Comparison of ENCODE assay signal across 8 mouse cellular contexts in genomic region chr14:17659686-17660328, GRCm38 (mm10). TPM values are rescaled to one million over a fixed set of nuclear protein-coding genes. Genes with fewer than 3 reads are reported as not detected.
DNase-seq lines count a peak whose midpoint lies in the region; ATAC-seq and TF ChIP-seq lines count a peak whose summit lies in the region.

Gene Thrb (plus strand): TSS chr14:17660261.

- no peak for TF ChIP-seq POLR2A in kidney, adult 2 months (IDR thresholded peaks at IDR 0.05; ENCODE audit: low read depth, low read length)

- no peaks in the 10 kb centered on the region for H3K9me3 ChIP-seq in embryonic facial prominence, embryonic 11.5 days (replicated peaks; ENCODE audit: control insufficient read depth, low read length)
- no peaks in the 10 kb centered on the region for H3K9me3 ChIP-seq in heart, embryonic 10.5 days
- H3K9me3 ChIP-seq in limb, embryonic 12.5 days = no peaks in the 10 kb centered on the region
- H3K9me3 ChIP-seq in midbrain, embryonic 12.5 days = no peaks in the 10 kb centered on the region
- H3K9me3 ChIP-seq in stomach, postnatal 0 days (ENCODE audit: control insufficient read depth, low read length) = no peaks in the 10 kb centered on the region

- H3K36me3 ChIP-seq in embryonic facial prominence, embryonic 11.5 days (replicated peaks; ENCODE audit: control insufficient read depth, insufficient read depth, low read depth, low read length) = no peaks in the 10 kb centered on the region
- H3K36me3 ChIP-seq in heart, embryonic 10.5 days = no peaks in the 10 kb centered on the region
- no peaks in the 10 kb centered on the region for H3K36me3 ChIP-seq in kidney, adult 2 months (ENCODE audit: control insufficient read depth, insufficient read depth, low read length)
- no peaks in the 10 kb centered on the region for H3K36me3 ChIP-seq in limb, embryonic 12.5 days
- H3K36me3 ChIP-seq in midbrain, embryonic 12.5 days = no peaks in the 10 kb centered on the region
- no peaks in the 10 kb centered on the region for H3K36me3 ChIP-seq in stomach, postnatal 0 days (ENCODE audit: control insufficient read depth, insufficient read depth, low read length)

- under 1% methylated on average over 23 of the region's 23 CpGs for WGBS in embryonic facial prominence, embryonic 11.5 days
- WGBS in heart, embryonic 10.5 days = under 1% methylated on average over 23 of the region's 23 CpGs
- under 1% methylated on average over 23 of the region's 23 CpGs for WGBS in kidney, adult 2 months
- 2% methylated on average over 22 of the region's 23 CpGs for WGBS in limb, embryonic 12.5 days
- 2% methylated on average over 23 of the region's 23 CpGs for WGBS in midbrain, embryonic 12.5 days
- under 1% methylated on average over 23 of the region's 23 CpGs for WGBS in stomach, postnatal 0 days

- ATAC-seq in embryonic facial prominence, embryonic 11.5 days (replicated peaks; ENCODE audit: insufficient number of reproducible peaks, low FRiP score, low TSS enrichment, low read depth) = peak; percentile 40
- 0 out of 2 replicates have a peak, but pooled peaks have one; percentile 3 for ATAC-seq in limb, embryonic 12.5 days (ENCODE audit: insufficient number of reproducible peaks, insufficient read depth, low FRiP score, low TSS enrichment, low read depth)
- ATAC-seq in midbrain, embryonic 12.5 days (ENCODE audit: low FRiP score, low read depth) = no peak; the same call in none of the 2 replicates
- ATAC-seq in stomach, postnatal 0 days (ENCODE audit: low FRiP score, low TSS enrichment) = peak; percentile 15

- peak within 1 kb of the TSS; percentile 99 for H3K4me2 ChIP-seq in embryonic facial prominence, embryonic 11.5 days (ENCODE audit: low read depth, low read length)
- peak within 1 kb of the TSS; percentile 99 for H3K4me2 ChIP-seq in limb, embryonic 12.5 days
- peak within 1 kb of the TSS; percentile 98 for H3K4me2 ChIP-seq in midbrain, embryonic 12.5 days (replicated peaks)
- H3K4me2 ChIP-seq in stomach, postnatal 0 days (replicated peaks; ENCODE audit: low read depth) = peak within 1 kb of the TSS; percentile 98

- no peak for TF ChIP-seq CTCF in kidney, adult 2 months (conservative IDR thresholded peaks at IDR 0.05; ENCODE audit: insufficient read depth, insufficient read length, low read depth, low read length)
- TF ChIP-seq CTCF in stomach, postnatal 0 days (IDR thresholded peaks at IDR 0.05; ENCODE audit: low read depth) = no peak

- peaks cover 11% of the 10 kb centered on the region for H3K27me3 ChIP-seq in embryonic facial prominence, embryonic 11.5 days (ENCODE audit: control insufficient read depth, insufficient read depth, low read length)
- peaks cover 34% of the 10 kb centered on the region; the same call in 1 of the 2 replicates for H3K27me3 ChIP-seq in heart, embryonic 10.5 days (ENCODE audit: insufficient read depth, poor library complexity, severe bottlenecking)
- H3K27me3 ChIP-seq in kidney, adult 2 months (replicated peaks; ENCODE audit: control insufficient read depth, insufficient read depth, low read length) = no peaks in the 10 kb centered on the region
- H3K27me3 ChIP-seq in limb, embryonic 12.5 days = peaks cover 34% of the 10 kb centered on the region
- H3K27me3 ChIP-seq in midbrain, embryonic 12.5 days = peaks cover 15% of the 10 kb centered on the region
- H3K27me3 ChIP-seq in stomach, postnatal 0 days (ENCODE audit: control insufficient read depth, insufficient read depth, low read length) = no peaks in the 10 kb centered on the region

- no peak within 1 kb of the TSS for H3K27ac ChIP-seq in embryonic facial prominence, embryonic 11.5 days (replicated peaks; ENCODE audit: low read depth, low read length)
- H3K27ac ChIP-seq in heart, embryonic 10.5 days = peak within 1 kb of the TSS; percentile 67
- peak within 1 kb of the TSS; percentile 83 for H3K27ac ChIP-seq in kidney, adult 2 months (ENCODE audit: insufficient read depth, low read depth, low read length)
- no peak within 1 kb of the TSS for H3K27ac ChIP-seq in limb, embryonic 12.5 days
- H3K27ac ChIP-seq in midbrain, embryonic 12.5 days (replicated peaks) = no peak within 1 kb of the TSS
- peak within 1 kb of the TSS; percentile 77 for H3K27ac ChIP-seq in stomach, postnatal 0 days (replicated peaks)

- peak within 1 kb of the TSS; percentile 65 for H3K4me3 ChIP-seq in embryonic facial prominence, embryonic 11.5 days (ENCODE audit: low read depth, low read length)
- H3K4me3 ChIP-seq in heart, embryonic 10.5 days = peak within 1 kb of the TSS; percentile 78
- peak within 1 kb of the TSS; percentile 98 for H3K4me3 ChIP-seq in kidney, adult 2 months (ENCODE audit: insufficient read depth, low read depth, low read length)
- H3K4me3 ChIP-seq in limb, embryonic 12.5 days (replicated peaks) = peak within 1 kb of the TSS; percentile 66
- H3K4me3 ChIP-seq in midbrain, embryonic 12.5 days = peak within 1 kb of the TSS; percentile 63
- H3K4me3 ChIP-seq in stomach, postnatal 0 days (ENCODE audit: low read depth, low read length) = peak within 1 kb of the TSS; percentile 74

- peak; percentile 8 to 18 for DNase-seq in urinary bladder, postnatal 36 days (ENCODE audit: low spot score in 2 of 2)
- no peak for DNase-seq in urinary bladder, postnatal 4 days (ENCODE audit: low spot score in 2 of 2)
- DNase-seq in embryonic facial prominence, embryonic 11.5 days (ENCODE audit: low spot score) = peak; percentile 9
- DNase-seq in heart, embryonic 10.5 days (ENCODE audit: low spot score) = no peak
- peak; percentile 84 for DNase-seq in kidney, adult 2 months
- DNase-seq in stomach, postnatal 0 days (ENCODE audit: low spot score) = peak; percentile 60

- TF ChIP-seq EP300 in stomach, postnatal 0 days (optimal IDR thresholded peaks at IDR 0.05) = no peak

- peak within 1 kb of the TSS; percentile 57 for H3K9ac ChIP-seq in embryonic facial prominence, embryonic 11.5 days (replicated peaks; ENCODE audit: low read length)
- H3K9ac ChIP-seq in limb, embryonic 12.5 days (replicated peaks) = peak within 1 kb of the TSS; percentile 57
- H3K9ac ChIP-seq in midbrain, embryonic 12.5 days (replicated peaks) = peak within 1 kb of the TSS; percentile 69
- H3K9ac ChIP-seq in stomach, postnatal 0 days (ENCODE audit: low read length) = peak within 1 kb of the TSS; percentile 68

- H3K4me1 ChIP-seq in embryonic facial prominence, embryonic 11.5 days (ENCODE audit: control insufficient read depth, insufficient read depth, low read length) = no peaks in the 10 kb centered on the region
- H3K4me1 ChIP-seq in heart, embryonic 10.5 days = 0 out of 2 replicates have a peak, but pooled peaks cover 9% of the 10 kb centered on the region
- no peaks in the 10 kb centered on the region; the same call in 1 of the 2 replicates for H3K4me1 ChIP-seq in kidney, adult 2 months (ENCODE audit: control insufficient read depth, insufficient read depth, low read length)
- H3K4me1 ChIP-seq in limb, embryonic 12.5 days (replicated peaks) = peaks cover 17% of the 10 kb centered on the region
- peaks cover 15% of the 10 kb centered on the region for H3K4me1 ChIP-seq in midbrain, embryonic 12.5 days
- no peaks in the 10 kb centered on the region for H3K4me1 ChIP-seq in stomach, postnatal 0 days (replicated peaks; ENCODE audit: control insufficient read depth, insufficient read depth)

RNA-seq across cellular contexts. Expression of gene Thrb, which starts in this region (rescaled TPM):
- polyA plus RNA-seq in embryonic facial prominence, embryonic 11.5 days (2014; fragmentation: Nextera tagmentation; extraction: Ambion mirVana) = 1.0 and 2.7 TPM in 2 replicates
- polyA plus RNA-seq in heart, embryonic 10.5 days (2016; fragmentation: Nextera tagmentation; extraction: Ambion mirVana) = 0.39 and 1.0 TPM in 2 replicates
- 11.2 and 12.8 TPM in 2 replicates for polyA plus RNA-seq in kidney, adult 2 months (2012; rRNA removed)
- 0.48 and 0.74 TPM in 2 replicates for polyA plus RNA-seq in limb, embryonic 12.5 days (2016; fragmentation: Nextera tagmentation; extraction: Ambion mirVana)
- polyA plus RNA-seq in midbrain, embryonic 12.5 days (2016; fragmentation: Nextera tagmentation; extraction: Ambion mirVana) = 1.3 and 1.9 TPM in 2 replicates
- 4.0 and 4.8 TPM in 2 replicates for polyA plus RNA-seq in stomach, postnatal 0 days (2015; fragmentation: Nextera tagmentation; extraction: Ambion mirVana)

Comparison
In these comparisons a context has a peak if more than half of its experiments do, and no peak if none do; other contexts are left out.
1. DNase-seq: peak in urinary bladder, postnatal 36 days (2 of 2), embryonic facial prominence, embryonic 11.5 days (single experiment), kidney, adult 2 months (single experiment) and stomach, postnatal 0 days (single experiment); none in urinary bladder, postnatal 4 days (0 of 2) and heart, embryonic 10.5 days (single experiment).
2. Peak in ATAC-seq, H3K4me3 ChIP-seq, H3K9ac ChIP-seq and H3K4me2 ChIP-seq in limb, embryonic 12.5 days; RNA of the gene not detected or under 1 TPM.
3. H3K27ac ChIP-seq: peak in heart, embryonic 10.5 days (single experiment), kidney, adult 2 months (single experiment) and stomach, postnatal 0 days (single experiment); none in embryonic facial prominence, embryonic 11.5 days (single experiment), limb, embryonic 12.5 days (single experiment) and midbrain, embryonic 12.5 days (single experiment).
4. Peak in every context shown above with its lines, with median percentiles within 50 percentile points of each other: H3K4me2 ChIP-seq, H3K4me3 ChIP-seq and H3K9ac ChIP-seq.